13 mouse cellular contexts compared by ENCODE assay signal in the genomic region with DNA sequence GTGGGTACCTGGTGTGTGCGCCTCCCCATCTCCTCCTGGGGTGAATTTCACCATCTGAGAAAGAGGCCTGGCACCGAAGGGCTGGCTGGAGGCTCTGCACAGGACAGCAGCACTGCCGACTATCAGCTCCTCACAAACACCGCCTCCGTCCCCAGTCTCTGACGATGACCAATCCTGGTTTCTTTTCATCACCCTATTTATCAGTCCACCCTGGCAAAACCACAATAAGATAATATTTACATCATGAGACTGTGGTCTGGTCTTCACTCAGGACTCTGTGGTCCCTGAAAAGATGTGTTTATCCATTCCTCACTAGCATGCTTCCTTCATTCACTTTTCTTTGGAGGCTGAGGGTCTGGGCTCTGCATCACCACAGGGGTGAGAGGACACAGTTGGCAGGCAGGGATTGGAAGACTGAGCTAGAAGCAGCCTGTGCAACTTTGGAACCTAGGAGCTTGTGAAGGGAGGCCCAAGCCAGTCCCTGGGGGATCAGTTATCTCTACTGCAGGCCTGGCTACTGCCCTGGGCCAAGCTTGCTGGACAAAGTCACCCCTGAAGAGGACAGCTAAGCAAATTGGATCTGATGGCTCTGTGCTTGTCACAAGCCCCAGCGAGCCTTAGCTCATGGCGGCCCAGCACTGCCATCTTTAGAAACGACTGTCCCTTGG. TPM values are rescaled to one million over a fixed set of nuclear protein-coding genes. Genes with fewer than 3 reads are reported as not detected.
DNase-seq lines count a peak whose midpoint lies in the region; ATAC-seq and TF ChIP-seq lines count a peak whose summit lies in the region.
"Had no signal": no experiment of that assay in that cellular context is flagged by ENCODE, and none has a peak within 500 bp of the region (broad histone marks: within the 10 kb centered on the region; RNA-seq: fewer than 3 reads in every experiment).

No protein-coding gene starts in this region.

- TF ChIP-seq CTCF in MEL (IDR thresholded peaks at IDR 0.05 in 2 of 3, conservative IDR thresholded peaks at IDR 0.05 in 1 of 3; ENCODE audit: control insufficient read depth in 1 of 3, insufficient read depth in 1 of 3, low read depth in 2 of 3, low read length in 3 of 3, poor library complexity in 1 of 3, severe bottlenecking in 1 of 3), result no peak
- TF ChIP-seq CTCF in liver, embryonic 14.5 days (IDR thresholded peaks at IDR 0.05; ENCODE audit: low read depth), result no peak

- peak overlapping the region; percentile 45; the same call in 1 of the 2 replicates for H3K27ac ChIP-seq in hindbrain, embryonic 10.5 days
- no peak overlapping the region for H3K27ac ChIP-seq in hindbrain, embryonic 11.5 days (ENCODE audit: low read depth, low read length)
- H3K27ac ChIP-seq in MEL (ENCODE audit: control insufficient read depth, low read depth, low read length), result peak overlapping the region; percentile 3; the same call in 1 of the 2 replicates
- peak overlapping the region; percentile 98 for H3K27ac ChIP-seq in heart, embryonic 13.5 days (replicated peaks)
- H3K27ac ChIP-seq in liver, embryonic 14.5 days, result no peak overlapping the region
- H3K27ac ChIP-seq: embryonic facial prominence, embryonic 13.5 days; hindbrain, embryonic 12.5 days had no signal

- TF ChIP-seq EP300 in MEL (IDR thresholded peaks at IDR 0.05; ENCODE audit: low read depth in 1 of 2, low read length in 2 of 2), result peak; percentile 49 to 58; a peak in 3 of 4 replicates
- TF ChIP-seq EP300 in liver, embryonic 14.5 days (IDR thresholded peaks at IDR 0.05; ENCODE audit: low read depth), result 0 out of 2 replicates have a peak, but pooled peaks have one; percentile 21

- ATAC-seq in hindbrain, embryonic 11.5 days (ENCODE audit: low FRiP score), result no peak
- ATAC-seq in heart, embryonic 13.5 days (ENCODE audit: extremely low read depth, insufficient number of reproducible peaks, low FRiP score, low TSS enrichment), result no peak
- peak; percentile 56 for ATAC-seq in liver, embryonic 14.5 days (ENCODE audit: insufficient read depth)
- ATAC-seq in activated CD4-positive, CD25-positive, alpha-beta regulatory T cell, adult 4 months, result no peak
- ATAC-seq: CD4-positive, CD25-positive, alpha-beta regulatory T cell, adult 4 months had no signal

- TF ChIP-seq RAD21 in MEL (IDR thresholded peaks at IDR 0.05; ENCODE audit: low read depth, low read length), result no peak

- no peaks in the 10 kb centered on the region for H3K79me2 ChIP-seq in MEL (ENCODE audit: control insufficient read depth, insufficient read depth, low read length, poor library complexity)

- H3K9me3 ChIP-seq in hindbrain, embryonic 10.5 days, result no peaks in the 10 kb centered on the region
- H3K9me3 ChIP-seq in hindbrain, embryonic 11.5 days (ENCODE audit: control insufficient read depth, low read length), result no peaks in the 10 kb centered on the region
- no peaks in the 10 kb centered on the region for H3K9me3 ChIP-seq in MEL (replicated peaks; ENCODE audit: insufficient read depth, low read length)
- no peaks in the 10 kb centered on the region for H3K9me3 ChIP-seq in heart, embryonic 13.5 days
- no peaks in the 10 kb centered on the region for H3K9me3 ChIP-seq in liver, embryonic 14.5 days (ENCODE audit: control insufficient read depth, low read length)
- H3K9me3 ChIP-seq: embryonic facial prominence, embryonic 13.5 days; hindbrain, embryonic 12.5 days had no signal

- peaks cover 78% of the 10 kb centered on the region for H3K4me1 ChIP-seq in hindbrain, embryonic 10.5 days (replicated peaks)
- peaks cover 8% of the 10 kb centered on the region for H3K4me1 ChIP-seq in hindbrain, embryonic 11.5 days (replicated peaks; ENCODE audit: control insufficient read depth, insufficient read depth, low read length)
- H3K4me1 ChIP-seq in MEL (ENCODE audit: control insufficient read depth in 1 of 2, insufficient read depth in 2 of 2, low read length in 2 of 2), result peaks cover 4 to 15% of the 10 kb centered on the region in 2 experiments; a peak in 3 of 4 replicates
- peaks cover 95% of the 10 kb centered on the region for H3K4me1 ChIP-seq in heart, embryonic 13.5 days
- peaks cover 24 to 56% of the 10 kb centered on the region in 2 experiments for H3K4me1 ChIP-seq in liver, embryonic 14.5 days (replicated peaks; ENCODE audit: control insufficient read depth in 2 of 2, insufficient read depth in 2 of 2, low read length in 1 of 2)

- H3K4me2 ChIP-seq in hindbrain, embryonic 11.5 days (replicated peaks; ENCODE audit: low read depth, low read length), result no peak overlapping the region
- H3K4me2 ChIP-seq in heart, embryonic 13.5 days, result no peak overlapping the region
- H3K4me2 ChIP-seq in liver, embryonic 14.5 days (ENCODE audit: low read depth), result peak overlapping the region; percentile 37
- H3K4me2 ChIP-seq: embryonic facial prominence, embryonic 13.5 days; hindbrain, embryonic 12.5 days had no signal

- DNase-seq in hindbrain, embryonic 10.5 days (ENCODE audit: low spot score), result no peak
- no peak for DNase-seq in hindbrain, embryonic 11.5 days (ENCODE audit: low spot score)
- DNase-seq in MEL (ENCODE audit: low read depth, low spot score), result peak; percentile 43
- no peak for DNase-seq in liver, embryonic 14.5 days (ENCODE audit: low read depth in 3 of 3, low spot score in 3 of 3)
- no peak for DNase-seq in adrenal gland, postnatal 25 days
- DNase-seq in spleen, postnatal 10 days (ENCODE audit: low spot score in 2 of 2), result no peak
- DNase-seq: cerebellum, adult 9-11 months; kidney, postnatal 10 days had no signal

- no peak for TF ChIP-seq POLR2A in MEL (IDR thresholded peaks at IDR 0.05; ENCODE audit: control insufficient read depth in 1 of 2, insufficient read depth in 1 of 2, low read depth in 1 of 2, low read length in 2 of 2, poor library complexity in 1 of 2)

- WGBS in hindbrain, embryonic 10.5 days, result 84% methylated on average over 9 of the region's 9 CpGs
- 90% methylated on average over 9 of the region's 9 CpGs for WGBS in hindbrain, embryonic 11.5 days
- 36% methylated on average over 9 of the region's 9 CpGs for WGBS in heart, embryonic 13.5 days
- WGBS in liver, embryonic 14.5 days (ENCODE audit: insufficient replicate concordance), result 43% methylated on average over 9 of the region's 9 CpGs

- H3K27me3 ChIP-seq in hindbrain, embryonic 10.5 days (ENCODE audit: insufficient read depth, poor library complexity, severe bottlenecking), result no peaks in the 10 kb centered on the region
- no peaks in the 10 kb centered on the region for H3K27me3 ChIP-seq in hindbrain, embryonic 11.5 days (ENCODE audit: control insufficient read depth, insufficient read depth, low read length)
- H3K27me3 ChIP-seq in MEL (ENCODE audit: control insufficient read depth in 1 of 2, insufficient read depth in 2 of 2, low read length in 2 of 2), result no peaks in the 10 kb centered on the region
- H3K27me3 ChIP-seq in heart, embryonic 13.5 days (replicated peaks), result no peaks in the 10 kb centered on the region
- no peaks in the 10 kb centered on the region for H3K27me3 ChIP-seq in liver, embryonic 14.5 days (ENCODE audit: control insufficient read depth, insufficient read depth, low read length)
- H3K27me3 ChIP-seq: embryonic facial prominence, embryonic 13.5 days; hindbrain, embryonic 12.5 days had no signal

- no peak overlapping the region for H3K4me3 ChIP-seq in hindbrain, embryonic 10.5 days
- no peak overlapping the region for H3K4me3 ChIP-seq in hindbrain, embryonic 11.5 days (ENCODE audit: low read depth, low read length)
- no peak overlapping the region for H3K4me3 ChIP-seq in MEL (ENCODE audit: control insufficient read depth in 1 of 2, insufficient read depth in 1 of 2, low read depth in 2 of 2, low read length in 2 of 2)
- no peak overlapping the region for H3K4me3 ChIP-seq in heart, embryonic 13.5 days
- no peak overlapping the region for H3K4me3 ChIP-seq in liver, embryonic 14.5 days (ENCODE audit: insufficient read depth in 1 of 2, low read depth in 2 of 2, low read length in 2 of 2)
- H3K4me3 ChIP-seq: embryonic facial prominence, embryonic 13.5 days; hindbrain, embryonic 12.5 days had no signal

- H3K9ac ChIP-seq in hindbrain, embryonic 11.5 days (ENCODE audit: low read depth, low read length), result no peak overlapping the region
- no peak overlapping the region for H3K9ac ChIP-seq in MEL (ENCODE audit: control insufficient read depth, low read depth, low read length, poor library complexity, severe bottlenecking)
- H3K9ac ChIP-seq in heart, embryonic 13.5 days, result peak overlapping the region; percentile 24
- H3K9ac ChIP-seq in liver, embryonic 14.5 days (replicated peaks), result no peak overlapping the region; the same call in 1 of the 2 replicates
- H3K9ac ChIP-seq: embryonic facial prominence, embryonic 13.5 days; hindbrain, embryonic 12.5 days had no signal

- 0 out of 2 replicates have a peak, but pooled peaks cover 3% of the 10 kb centered on the region for H3K36me3 ChIP-seq in hindbrain, embryonic 10.5 days
- H3K36me3 ChIP-seq in hindbrain, embryonic 11.5 days (ENCODE audit: control insufficient read depth, insufficient read depth, low read length), result no peaks in the 10 kb centered on the region
- peaks cover 0 to 4% of the 10 kb centered on the region in 2 experiments; a peak in 2 of 4 replicates for H3K36me3 ChIP-seq in MEL (ENCODE audit: control insufficient read depth in 1 of 2, insufficient read depth in 2 of 2, low read length in 2 of 2)
- no peaks in the 10 kb centered on the region for H3K36me3 ChIP-seq in heart, embryonic 13.5 days
- H3K36me3 ChIP-seq in liver, embryonic 14.5 days (replicated peaks; ENCODE audit: control insufficient read depth, insufficient read depth, low read depth), result no peaks in the 10 kb centered on the region
- H3K36me3 ChIP-seq: embryonic facial prominence, embryonic 13.5 days; hindbrain, embryonic 12.5 days had no signal

TF ChIP-seq in MEL, 35 proteins besides CTCF, POLR2A, EP300 and RAD21 (continues in another document):
- TF ChIP-seq MAFK (IDR thresholded peaks at IDR 0.05; ENCODE audit: borderline replicate concordance, low read depth, low read length) (no peak), BHLHE40 (IDR thresholded peaks at IDR 0.05; ENCODE audit: borderline replicate concordance, low read depth, low read length) (no peak), ETS1 (IDR thresholded peaks at IDR 0.05; ENCODE audit: low read depth, low read length) (no peak), POLR2AphosphoS2 (IDR thresholded peaks at IDR 0.05; ENCODE audit: low read length) (no peak), CHD2 (IDR thresholded peaks at IDR 0.05; ENCODE audit: low read length) (no peak)

RNA-seq across cellular contexts. Expression of gene Pitpnm2, which starts 45.3 kb away (rescaled TPM):
- polyA plus RNA-seq in hindbrain, embryonic 10.5 days (2016; fragmentation: Nextera tagmentation; extraction: Ambion mirVana), result 3.2 and 3.6 TPM in 2 replicates
- 5.1 and 6.0 TPM in 2 replicates for polyA plus RNA-seq in hindbrain, embryonic 11.5 days (2014; fragmentation: Nextera tagmentation; extraction: Ambion mirVana)
- total RNA-seq in MEL (2012; rRNA removed), result 5.7 and 7.0 TPM in 2 replicates
- 10 to 100 TPM in 1 of 2 experiments, not detected in 1; 22.2 TPM for polyA plus RNA-seq in MEL (2012; ENCODE audit: insufficient read depth in 1 of 2, insufficient read length in 2 of 2, low read depth in 1 of 2, low replicate concordance in 2 of 2, missing spikeins in 1 of 2)
- 5.1 and 6.6 TPM in 2 replicates for polyA plus RNA-seq in heart, embryonic 13.5 days (2015; fragmentation: Nextera tagmentation; extraction: Ambion mirVana)
- polyA plus RNA-seq in liver, embryonic 14.5 days (2012; rRNA removed), result 4.7 and 5.8 TPM in 2 replicates
- polyA plus RNA-seq in liver, embryonic 14.5 days (2014; fragmentation: Nextera tagmentation; extraction: Ambion mirVana), result 1.9 and 2.1 TPM in 2 replicates
- 62.5 and 83.8 TPM in 2 replicates for total RNA-seq in adrenal gland, postnatal 25 days (2021)
- polyA plus RNA-seq in activated CD4-positive, CD25-positive, alpha-beta regulatory T cell, adult 4 months (2017; shearing (Covaris generic)), result 10 to 100 TPM; 10.6 to 11.3 TPM

Comparison
In these comparisons a context has a peak if more than half of its experiments do, and no peak if none do; other contexts are left out.
1. H3K27ac ChIP-seq: peak in hindbrain, embryonic 10.5 days (single experiment), MEL (single experiment) and heart, embryonic 13.5 days (single experiment); none in hindbrain, embryonic 11.5 days (single experiment) and liver, embryonic 14.5 days (single experiment).